Mouse (Mus musculus): ENCODE data around the gene Map1lc3b. TPM values are rescaled to one million over a fixed set of nuclear protein-coding genes. Genes with fewer than 3 reads are reported as not detected.

The Map1lc3b gene
- total and polyA plus RNA-seq, 3 experiments = 56.4 to 68.8 TPM; not detected in 1

DNA sequence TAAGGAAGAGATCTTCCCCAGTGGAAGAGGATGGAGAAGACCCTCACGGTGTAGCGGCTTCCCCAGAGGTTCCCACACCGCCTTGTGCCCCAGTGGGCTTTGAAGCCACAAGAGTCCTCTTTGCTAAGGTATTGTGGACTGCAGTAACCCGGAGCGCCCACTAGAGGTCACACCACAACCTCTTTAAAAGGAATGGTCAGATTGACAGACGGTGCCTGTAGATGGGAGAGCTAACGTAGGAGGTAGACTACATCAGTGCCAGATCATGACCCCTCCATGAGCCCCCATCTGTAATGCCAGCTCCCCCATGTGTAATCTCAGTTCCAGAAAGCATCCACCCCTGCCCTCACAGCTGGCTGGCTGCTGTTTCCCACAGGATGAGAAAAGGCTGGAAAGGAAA lies 43.0 kb upstream of the Map1lc3b start:
- H3K4me1 ChIP-seq (ENCODE audit: control insufficient read depth in 1 of 2, insufficient read depth in 2 of 2, low read length in 2 of 2) = no peaks in the 10 kb centered on the region
- no peaks in the 10 kb centered on the region for H3K27me3 ChIP-seq (ENCODE audit: control insufficient read depth in 1 of 2, insufficient read depth in 2 of 2, low read length in 2 of 2)
- H3K4me3 ChIP-seq (ENCODE audit: control insufficient read depth in 1 of 2, insufficient read depth in 1 of 2, low read depth in 2 of 2, low read length in 2 of 2) = no peak overlapping the region
- H3K9ac ChIP-seq (ENCODE audit: control insufficient read depth, low read depth, low read length, poor library complexity, severe bottlenecking) = no peak overlapping the region
- DNase-seq (ENCODE audit: low read depth, low spot score) = peak; percentile 80
- no peaks in the 10 kb centered on the region for H3K79me2 ChIP-seq (ENCODE audit: control insufficient read depth, insufficient read depth, low read length, poor library complexity)
- no peak overlapping the region for H3K27ac ChIP-seq (ENCODE audit: control insufficient read depth, low read depth, low read length)
- H3K9me3 ChIP-seq (replicated peaks; ENCODE audit: insufficient read depth, low read length) = no peaks in the 10 kb centered on the region
- TF ChIP-seq ELF1 (IDR thresholded peaks at IDR 0.05; ENCODE audit: low read depth, low read length) = no peak
- TF ChIP-seq RAD21 (IDR thresholded peaks at IDR 0.05; ENCODE audit: low read depth, low read length) = peak; percentile 90
- TF ChIP-seq SMC3 (IDR thresholded peaks at IDR 0.05; ENCODE audit: low read depth, low read length) = peak; percentile 83
- peak; percentile 90 to 93 (median 92) for TF ChIP-seq CTCF (IDR thresholded peaks at IDR 0.05 in 2 of 3, conservative IDR thresholded peaks at IDR 0.05 in 1 of 3; ENCODE audit: control insufficient read depth in 1 of 3, insufficient read depth in 1 of 3, low read depth in 2 of 3, low read length in 3 of 3, poor library complexity in 1 of 3, severe bottlenecking in 1 of 3)
- TF ChIP-seq ZC3H11A (IDR thresholded peaks at IDR 0.05; ENCODE audit: low read depth, low read length) = peak; percentile 77
- no peaks in the 10 kb centered on the region for H3K36me3 ChIP-seq (ENCODE audit: control insufficient read depth in 1 of 2, insufficient read depth in 2 of 2, low read length in 2 of 2)

DNA sequence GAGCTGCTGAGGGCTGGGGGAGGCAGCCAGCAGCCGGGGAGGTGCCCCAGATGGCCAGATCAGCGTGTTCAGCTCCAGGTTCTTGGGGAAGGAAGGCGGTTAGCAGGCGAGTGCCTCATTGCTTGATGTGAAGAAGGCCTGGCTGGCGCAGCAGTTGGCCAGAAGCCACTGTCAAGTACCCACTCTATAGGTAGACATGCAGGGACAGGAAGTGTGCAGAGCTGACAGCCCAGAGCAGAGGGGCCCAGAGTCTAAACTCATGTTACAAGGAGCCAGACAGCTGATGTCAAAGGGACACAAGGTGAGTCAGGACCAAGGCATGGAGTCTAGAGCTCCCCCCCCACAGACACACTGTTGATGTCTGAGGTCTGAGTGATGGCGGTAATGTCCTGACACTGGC lies 40.1 kb upstream of the Map1lc3b start:
- H3K36me3 ChIP-seq (ENCODE audit: control insufficient read depth in 1 of 2, insufficient read depth in 2 of 2, low read length in 2 of 2) = no peaks in the 10 kb centered on the region
- H3K9me3 ChIP-seq (replicated peaks; ENCODE audit: insufficient read depth, low read length) = no peaks in the 10 kb centered on the region
- H3K27me3 ChIP-seq (ENCODE audit: control insufficient read depth in 1 of 2, insufficient read depth in 2 of 2, low read length in 2 of 2) = no peaks in the 10 kb centered on the region
- H3K4me1 ChIP-seq (ENCODE audit: control insufficient read depth in 1 of 2, insufficient read depth in 2 of 2, low read length in 2 of 2) = no peaks in the 10 kb centered on the region
- no peak overlapping the region for H3K27ac ChIP-seq (ENCODE audit: control insufficient read depth, low read depth, low read length)
- no peak overlapping the region for H3K4me3 ChIP-seq (ENCODE audit: control insufficient read depth in 1 of 2, insufficient read depth in 1 of 2, low read depth in 2 of 2, low read length in 2 of 2)
- TF ChIP-seq ZKSCAN1 (IDR thresholded peaks at IDR 0.05; ENCODE audit: low read depth, low read length) (no peak), ZMIZ1 (IDR thresholded peaks at IDR 0.05; ENCODE audit: low read depth, low read length) (no peak), EP300 (IDR thresholded peaks at IDR 0.05; ENCODE audit: low read depth in 1 of 2, low read length in 2 of 2) (no peak), MYB (IDR thresholded peaks at IDR 0.05; ENCODE audit: low read depth, low read length) (no peak), ZNF384 (IDR thresholded peaks at IDR 0.05; ENCODE audit: low read depth, low read length) (no peak), UBTF (IDR thresholded peaks at IDR 0.05; ENCODE audit: borderline replicate concordance, insufficient read depth, low read depth, low read length) (no peak), CHD2 (IDR thresholded peaks at IDR 0.05; ENCODE audit: low read length) (no peak), POLR2A (IDR thresholded peaks at IDR 0.05; ENCODE audit: control insufficient read depth in 1 of 2, insufficient read depth in 1 of 2, low read depth in 1 of 2, low read length in 2 of 2, poor library complexity in 1 of 2) (no peak; a peak in 1 of 4 replicates), TCF12 (IDR thresholded peaks at IDR 0.05; ENCODE audit: low read depth, low read length) (no peak), ELF1 (IDR thresholded peaks at IDR 0.05; ENCODE audit: low read depth, low read length) (no peak), GABPA (IDR thresholded peaks at IDR 0.05; ENCODE audit: low read depth, low read length) (no peak), TBP (IDR thresholded peaks at IDR 0.05; ENCODE audit: low read depth, low read length) (no peak), NELFE (IDR thresholded peaks at IDR 0.05; ENCODE audit: low read depth, low read length) (no peak), BHLHE40 (IDR thresholded peaks at IDR 0.05; ENCODE audit: borderline replicate concordance, low read depth, low read length) (no peak), MEF2A (IDR thresholded peaks at IDR 0.05; ENCODE audit: extremely low read depth, insufficient replicate concordance, low read depth, low read length, poor library complexity, severe bottlenecking) (no peak), E2F4 (IDR thresholded peaks at IDR 0.05; ENCODE audit: borderline replicate concordance, low read depth, low read length) (no peak), GATA1 (IDR thresholded peaks at IDR 0.05; ENCODE audit: low read depth, low read length) (no peak), HCFC1 (IDR thresholded peaks at IDR 0.05; ENCODE audit: low read depth, low read length) (no peak), RAD21 (IDR thresholded peaks at IDR 0.05; ENCODE audit: low read depth, low read length) (no peak)
- DNase-seq (ENCODE audit: low read depth, low spot score) = no peak
- no peaks in the 10 kb centered on the region for H3K79me2 ChIP-seq (ENCODE audit: control insufficient read depth, insufficient read depth, low read length, poor library complexity)
- H3K9ac ChIP-seq (ENCODE audit: control insufficient read depth, low read depth, low read length, poor library complexity, severe bottlenecking) = no peak overlapping the region
